In the genomic region with DNA sequence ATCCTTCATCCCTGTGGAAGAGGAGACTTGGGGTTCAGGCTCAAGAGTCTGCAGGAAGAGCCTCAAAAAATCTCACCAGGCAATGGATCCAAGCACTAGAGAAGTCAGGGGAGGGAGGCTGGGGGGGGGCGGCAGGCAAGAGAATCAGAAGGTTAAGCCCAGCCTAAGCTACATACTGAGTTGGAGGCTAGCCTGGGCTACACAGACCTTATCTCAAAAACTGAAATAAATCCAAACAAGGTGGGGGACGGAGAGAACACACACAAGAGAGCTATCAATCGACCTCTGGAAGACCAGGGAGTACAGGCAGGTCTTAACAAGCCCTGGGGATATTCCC, we compare ENCODE assay signal across 18 mouse cellular contexts. TPM values are rescaled to one million over a fixed set of nuclear protein-coding genes. Genes with fewer than 3 reads are reported as not detected.
DNase-seq lines count a peak whose midpoint lies in the region; ATAC-seq and TF ChIP-seq lines count a peak whose summit lies in the region.
"Had no signal": no experiment of that assay in that cellular context is flagged by ENCODE, and none has a peak within 500 bp of the region (broad histone marks: within the 10 kb centered on the region; RNA-seq: fewer than 3 reads in every experiment).

No protein-coding gene starts in this region.

- H3K9me3 ChIP-seq in forebrain, embryonic 10.5 days: no peaks in the 10 kb centered on the region
- H3K9me3 ChIP-seq in forebrain, embryonic 14.5 days (replicated peaks; ENCODE audit: control insufficient read depth, low read length): no peaks in the 10 kb centered on the region
- H3K9me3 ChIP-seq in lung, embryonic 14.5 days (ENCODE audit: low read depth, low read length): no peaks in the 10 kb centered on the region
- H3K9me3 ChIP-seq in hindbrain, embryonic 14.5 days (ENCODE audit: control insufficient read depth, low read length): no peaks in the 10 kb centered on the region
- H3K9me3 ChIP-seq: hindbrain, embryonic 12.5 days; stomach, embryonic 15.5 days had no signal

- no peak overlapping the region for H3K9ac ChIP-seq in forebrain, embryonic 14.5 days (ENCODE audit: low read length)
- H3K9ac ChIP-seq in lung, embryonic 14.5 days: no peak overlapping the region
- H3K9ac ChIP-seq in hindbrain, embryonic 14.5 days: no peak overlapping the region
- H3K9ac ChIP-seq: hindbrain, embryonic 12.5 days; stomach, embryonic 15.5 days had no signal

- peaks cover 53% of the 10 kb centered on the region for H3K79me2 ChIP-seq in macrophage (ENCODE audit: inconsistent target)

- no peak for TF ChIP-seq CTCF in lung, embryonic 14.5 days (IDR thresholded peaks at IDR 0.05; ENCODE audit: low read depth)
- no peak for TF ChIP-seq CTCF in bone marrow, adult 2 months (IDR thresholded peaks at IDR 0.05; ENCODE audit: control insufficient read depth, insufficient read depth, low read length)

- H3K36me3 ChIP-seq in forebrain, embryonic 10.5 days (replicated peaks): no peaks in the 10 kb centered on the region
- no peaks in the 10 kb centered on the region for H3K36me3 ChIP-seq in forebrain, embryonic 14.5 days (ENCODE audit: control insufficient read depth, insufficient read depth, low read length)
- H3K36me3 ChIP-seq in lung, embryonic 14.5 days (ENCODE audit: insufficient read depth): no peaks in the 10 kb centered on the region
- no peaks in the 10 kb centered on the region for H3K36me3 ChIP-seq in macrophage (ENCODE audit: inconsistent target)
- no peaks in the 10 kb centered on the region for H3K36me3 ChIP-seq in hindbrain, embryonic 14.5 days (replicated peaks; ENCODE audit: control insufficient read depth, insufficient read depth)
- H3K36me3 ChIP-seq: hindbrain, embryonic 12.5 days; stomach, embryonic 15.5 days had no signal

- peak overlapping the region; percentile 14 for H3K4me3 ChIP-seq in forebrain, embryonic 10.5 days
- no peak overlapping the region for H3K4me3 ChIP-seq in forebrain, embryonic 14.5 days (ENCODE audit: low read depth, low read length)
- peak overlapping the region; percentile 12; the same call in 1 of the 2 replicates for H3K4me3 ChIP-seq in lung, embryonic 14.5 days (ENCODE audit: low read depth, low read length)
- peak overlapping the region; percentile 73 for H3K4me3 ChIP-seq in bone marrow, adult 2 months (replicated peaks; ENCODE audit: control insufficient read depth, low read depth, low read length)
- H3K4me3 ChIP-seq in macrophage (ENCODE audit: inconsistent target): peak overlapping the region; percentile 79
- H3K4me3 ChIP-seq in hindbrain, embryonic 14.5 days (replicated peaks; ENCODE audit: low read length): no peak overlapping the region
- H3K4me3 ChIP-seq: hindbrain, embryonic 12.5 days had no signal

- peaks cover 18% of the 10 kb centered on the region for H3K4me1 ChIP-seq in forebrain, embryonic 10.5 days
- H3K4me1 ChIP-seq in forebrain, embryonic 14.5 days (ENCODE audit: control insufficient read depth, insufficient read depth, low read length): peaks cover 6% of the 10 kb centered on the region; the same call in 1 of the 2 replicates
- H3K4me1 ChIP-seq in lung, embryonic 14.5 days (ENCODE audit: insufficient read depth): peaks cover 3% of the 10 kb centered on the region; the same call in 1 of the 2 replicates
- H3K4me1 ChIP-seq in bone marrow, adult 2 months (ENCODE audit: control insufficient read depth, insufficient read depth, low read length): peaks cover 17% of the 10 kb centered on the region
- H3K4me1 ChIP-seq in hindbrain, embryonic 14.5 days (replicated peaks; ENCODE audit: control insufficient read depth, insufficient read depth, low read length): 0 out of 2 replicates have a peak, but pooled peaks cover 4% of the 10 kb centered on the region

- DNase-seq in forebrain, embryonic 10.5 days (ENCODE audit: extremely low spot score, low spot score): no peak
- no peak for DNase-seq in forebrain, embryonic 14.5 days (ENCODE audit: low spot score)
- no peak for DNase-seq in lung, embryonic 14.5 days
- DNase-seq in lung, postnatal 36 days: no peak
- no peak for DNase-seq in cerebellum, postnatal 25 days
- DNase-seq in hindbrain, embryonic 14.5 days (ENCODE audit: low spot score): no peak
- DNase-seq: adrenal gland, adult 8-10 months; kidney, adult 9 months; right cerebral cortex, postnatal 14 days had no signal

- H3K27me3 ChIP-seq in forebrain, embryonic 10.5 days (ENCODE audit: poor library complexity, severe bottlenecking): peaks cover 5% of the 10 kb centered on the region
- H3K27me3 ChIP-seq in forebrain, embryonic 14.5 days (replicated peaks; ENCODE audit: control insufficient read depth, insufficient read depth, low read length): no peaks in the 10 kb centered on the region
- no peaks in the 10 kb centered on the region for H3K27me3 ChIP-seq in lung, embryonic 14.5 days (ENCODE audit: insufficient read depth, low read length)
- H3K27me3 ChIP-seq in hindbrain, embryonic 14.5 days (ENCODE audit: control insufficient read depth, insufficient read depth, low read length): no peaks in the 10 kb centered on the region
- H3K27me3 ChIP-seq: stomach, embryonic 15.5 days had no signal

- no peak for TF ChIP-seq POLR2A in bone marrow, adult 2 months (IDR thresholded peaks at IDR 0.05; ENCODE audit: borderline replicate concordance, control insufficient read depth, low read depth, low read length)

- ATAC-seq in forebrain, embryonic 14.5 days: no peak
- ATAC-seq in lung, embryonic 14.5 days (ENCODE audit: insufficient read depth): no peak
- no peak for ATAC-seq in hindbrain, embryonic 14.5 days (ENCODE audit: low FRiP score)
- ATAC-seq: midbrain, embryonic 16.5 days had no signal

- H3K4me2 ChIP-seq in forebrain, embryonic 14.5 days (ENCODE audit: low read length): no peak overlapping the region
- H3K4me2 ChIP-seq in lung, embryonic 14.5 days: peak overlapping the region; percentile 18; the same call in 1 of the 2 replicates
- no peak overlapping the region for H3K4me2 ChIP-seq in hindbrain, embryonic 14.5 days (replicated peaks)
- H3K4me2 ChIP-seq: hindbrain, embryonic 12.5 days; stomach, embryonic 15.5 days had no signal

- H3K27ac ChIP-seq in forebrain, embryonic 10.5 days: peak overlapping the region; percentile 79; the same call in 1 of the 2 replicates
- no peak overlapping the region for H3K27ac ChIP-seq in forebrain, embryonic 14.5 days (ENCODE audit: low read depth, low read length)
- H3K27ac ChIP-seq in lung, embryonic 14.5 days (ENCODE audit: low read depth): peak overlapping the region; percentile 2; the same call in 1 of the 2 replicates
- H3K27ac ChIP-seq in bone marrow, adult 2 months (ENCODE audit: control insufficient read depth, insufficient read depth, low read depth, low read length, poor library complexity): peak overlapping the region; percentile 88
- H3K27ac ChIP-seq in macrophage: peak overlapping the region; percentile 90
- no peak overlapping the region for H3K27ac ChIP-seq in hindbrain, embryonic 14.5 days
- H3K27ac ChIP-seq: hindbrain, embryonic 12.5 days; stomach, embryonic 15.5 days had no signal

- WGBS in forebrain, embryonic 10.5 days: 72% methylated on average over 3 of the region's 3 CpGs
- WGBS in forebrain, embryonic 14.5 days: 79% methylated on average over 3 of the region's 3 CpGs
- 47% methylated on average over 3 of the region's 3 CpGs for WGBS in lung, embryonic 14.5 days
- 22% methylated on average over 3 of the region's 3 CpGs for WGBS in bone marrow, adult 2 months
- 24% methylated on average over 3 of the region's 3 CpGs for WGBS in macrophage (ENCODE audit: missing documents)
- 72% methylated on average over 3 of the region's 3 CpGs for WGBS in hindbrain, embryonic 14.5 days

RNA-seq across cellular contexts. Expression of a gene that starts 1.7 kb away (rescaled TPM):
- 3.8 and 5.1 TPM in 2 replicates for polyA plus RNA-seq in forebrain, embryonic 10.5 days (2016; fragmentation: Nextera tagmentation; extraction: Ambion mirVana)
- polyA plus RNA-seq in forebrain, embryonic 14.5 days (2014; fragmentation: Nextera tagmentation; extraction: Ambion mirVana): 0.09 and 0.53 TPM in 2 replicates
- polyA plus RNA-seq in lung, embryonic 14.5 days (2014; fragmentation: Nextera tagmentation; extraction: Ambion mirVana): 1.6 and 1.7 TPM in 2 replicates
- 118 and 180 TPM in 2 replicates for polyA plus RNA-seq in bone marrow, adult 2 months (2011; ENCODE audit: insufficient read depth, insufficient read length, low replicate concordance, missing spikeins)
- total RNA-seq in macrophage (2018; cell fraction: chromatin; rRNA removed): 100 to 1,000 TPM in 4 of 26 experiments, 10 to 100 TPM in 21, 1 to 10 TPM in 1; 5.6 to 198 (median 45.1) TPM
- total RNA-seq in macrophage (2018; cell fraction: cytosol; rRNA removed): 10 to 100 TPM; 16.1 to 69.7 (median 46.9) TPM
- total RNA-seq in macrophage (2018; cell fraction: nucleus; rRNA removed): 100 to 1,000 TPM in 8 of 26 experiments, 10 to 100 TPM in 18; 15.3 to 160 (median 78.6) TPM
- polyA plus RNA-seq in macrophage (2018): 11.1 to 85.5 TPM (median 12.1 TPM) in 3 replicates
- polyA plus RNA-seq in hindbrain, embryonic 14.5 days (2014; fragmentation: Nextera tagmentation; extraction: Ambion mirVana): 1.7 and 2.8 TPM in 2 replicates

RNA-seq across cellular contexts. Expression of a gene that starts 22.8 kb away (rescaled TPM):
- polyA plus RNA-seq in forebrain, embryonic 10.5 days (2016; fragmentation: Nextera tagmentation; extraction: Ambion mirVana): not detected in 2 replicates
- polyA plus RNA-seq in forebrain, embryonic 14.5 days (2014; fragmentation: Nextera tagmentation; extraction: Ambion mirVana): not detected in 2 replicates
- not detected in 2 replicates for polyA plus RNA-seq in lung, embryonic 14.5 days (2014; fragmentation: Nextera tagmentation; extraction: Ambion mirVana)
- polyA plus RNA-seq in bone marrow, adult 2 months (2011; ENCODE audit: insufficient read depth, insufficient read length, low replicate concordance, missing spikeins): not detected in 2 replicates
- total RNA-seq in macrophage (2018; cell fraction: chromatin; rRNA removed): not detected
- total RNA-seq in macrophage (2018; cell fraction: cytosol; rRNA removed): not detected
- total RNA-seq in macrophage (2018; cell fraction: nucleus; rRNA removed): not detected
- polyA plus RNA-seq in macrophage (2018): not detected in 3 replicates
- not detected in 2 replicates for polyA plus RNA-seq in hindbrain, embryonic 14.5 days (2014; fragmentation: Nextera tagmentation; extraction: Ambion mirVana)
- total RNA-seq: adrenal gland, adult 8-10 months; gastrocnemius, adult 18-20 months; left cerebral cortex, postnatal 36 days; neutrophil, adult 5-6 weeks had no signal
- polyA plus RNA-seq: hindbrain, embryonic 12.5 days; lung, postnatal 0 days; midbrain, embryonic 16.5 days had no signal

RNA-seq across cellular contexts. Expression of a gene that starts 27.6 kb away (rescaled TPM):
- 26.5 and 28.5 TPM in 2 replicates for polyA plus RNA-seq in forebrain, embryonic 10.5 days (2016; fragmentation: Nextera tagmentation; extraction: Ambion mirVana)
- 23.4 and 26.1 TPM in 2 replicates for polyA plus RNA-seq in forebrain, embryonic 14.5 days (2014; fragmentation: Nextera tagmentation; extraction: Ambion mirVana)
- polyA plus RNA-seq in lung, embryonic 14.5 days (2014; fragmentation: Nextera tagmentation; extraction: Ambion mirVana): 21.5 and 24.5 TPM in 2 replicates
- 32.3 and 59.7 TPM in 2 replicates for polyA plus RNA-seq in bone marrow, adult 2 months (2011; ENCODE audit: insufficient read depth, insufficient read length, low replicate concordance, missing spikeins)
- total RNA-seq in macrophage (2018; cell fraction: chromatin; rRNA removed): 100 to 1,000 TPM; 127 to 223 (median 160) TPM
- total RNA-seq in macrophage (2018; cell fraction: cytosol; rRNA removed): 10 to 100 TPM; 15.4 to 41.1 (median 24.8) TPM
- 100 to 1,000 TPM in 11 of 26 experiments, 10 to 100 TPM in 15; 59.9 to 137 (median 93.6) TPM for total RNA-seq in macrophage (2018; cell fraction: nucleus; rRNA removed)
- 19.7 to 29.3 TPM (median 20.3 TPM) in 3 replicates for polyA plus RNA-seq in macrophage (2018)
- polyA plus RNA-seq in hindbrain, embryonic 14.5 days (2014; fragmentation: Nextera tagmentation; extraction: Ambion mirVana): 30.1 and 30.3 TPM in 2 replicates

RNA-seq across cellular contexts. Expression of a gene that starts 38.0 kb away (rescaled TPM):
- polyA plus RNA-seq in forebrain, embryonic 10.5 days (2016; fragmentation: Nextera tagmentation; extraction: Ambion mirVana): 0.17 TPM in 1 of 2 replicates, not detected in the other
- 0.20 TPM in 1 of 2 replicates, not detected in the other for polyA plus RNA-seq in forebrain, embryonic 14.5 days (2014; fragmentation: Nextera tagmentation; extraction: Ambion mirVana)
- polyA plus RNA-seq in lung, embryonic 14.5 days (2014; fragmentation: Nextera tagmentation; extraction: Ambion mirVana): not detected in 2 replicates
- not detected in 2 replicates for polyA plus RNA-seq in bone marrow, adult 2 months (2011; ENCODE audit: insufficient read depth, insufficient read length, low replicate concordance, missing spikeins)
- not detected for total RNA-seq in macrophage (2018; cell fraction: chromatin; rRNA removed)
- total RNA-seq in macrophage (2018; cell fraction: cytosol; rRNA removed): under 1 TPM in 1 of 26 experiments, not detected in 25; 0.17 TPM
- not detected for total RNA-seq in macrophage (2018; cell fraction: nucleus; rRNA removed)
- polyA plus RNA-seq in macrophage (2018): not detected in 3 replicates
- polyA plus RNA-seq in hindbrain, embryonic 14.5 days (2014; fragmentation: Nextera tagmentation; extraction: Ambion mirVana): 0.31 TPM in 1 of 2 replicates, not detected in the other
- total RNA-seq: gastrocnemius, adult 18-20 months; left cerebral cortex, postnatal 36 days; neutrophil, adult 5-6 weeks had no signal
- polyA plus RNA-seq: hindbrain, embryonic 12.5 days; stomach, embryonic 15.5 days had no signal

RNA-seq across cellular contexts. Expression of a gene that starts 55.3 kb away (rescaled TPM):
- 12.9 and 13.2 TPM in 2 replicates for polyA plus RNA-seq in forebrain, embryonic 10.5 days (2016; fragmentation: Nextera tagmentation; extraction: Ambion mirVana)
- 20.5 and 21.6 TPM in 2 replicates for polyA plus RNA-seq in forebrain, embryonic 14.5 days (2014; fragmentation: Nextera tagmentation; extraction: Ambion mirVana)
- 8.6 and 9.8 TPM in 2 replicates for polyA plus RNA-seq in lung, embryonic 14.5 days (2014; fragmentation: Nextera tagmentation; extraction: Ambion mirVana)
- polyA plus RNA-seq in bone marrow, adult 2 months (2011; ENCODE audit: insufficient read depth, insufficient read length, low replicate concordance, missing spikeins): 1.9 and 5.4 TPM in 2 replicates
- 10 to 100 TPM in 2 of 26 experiments, 1 to 10 TPM in 17, under 1 TPM in 2, not detected in 5; 0.53 to 11.8 (median 4.6) TPM for total RNA-seq in macrophage (2018; cell fraction: chromatin; rRNA removed)
- 1 to 10 TPM in 15 of 26 experiments, under 1 TPM in 11; 0.24 to 2.2 (median 1.3) TPM for total RNA-seq in macrophage (2018; cell fraction: cytosol; rRNA removed)
- 1 to 10 TPM in 13 of 26 experiments, under 1 TPM in 8, not detected in 5; 0.58 to 6.2 (median 1.6) TPM for total RNA-seq in macrophage (2018; cell fraction: nucleus; rRNA removed)
- 1.0 to 2.1 TPM (median 1.5 TPM) in 3 replicates for polyA plus RNA-seq in macrophage (2018)
- polyA plus RNA-seq in hindbrain, embryonic 14.5 days (2014; fragmentation: Nextera tagmentation; extraction: Ambion mirVana): 19.6 and 20.9 TPM in 2 replicates

Comparison
In these comparisons a context has a peak if more than half of its experiments do, and no peak if none do; other contexts are left out.
1. H3K27ac ChIP-seq: peak in forebrain, embryonic 10.5 days (single experiment), lung, embryonic 14.5 days (single experiment), bone marrow, adult 2 months (single experiment) and macrophage (single experiment); none in forebrain, embryonic 14.5 days (single experiment) and hindbrain, embryonic 14.5 days (single experiment).
2. H3K4me3 ChIP-seq: peak in forebrain, embryonic 10.5 days (single experiment), lung, embryonic 14.5 days (single experiment), bone marrow, adult 2 months (single experiment) and macrophage (single experiment); none in forebrain, embryonic 14.5 days (single experiment) and hindbrain, embryonic 14.5 days (single experiment).